Mouse (Mus musculus): Measurements from ENCODE around the gene Exoc3l2. TPM values are rescaled to one million over a fixed set of nuclear protein-coding genes. Genes with fewer than 3 reads are reported as not detected.
"Not testable (repeated sequence)": the region's sequence is repeated elsewhere in the genome, so short reads cannot be mapped to it uniquely, and the experiment has no call there.

Exoc3l2 gene
- polyA plus RNA-seq, 1 experiment: 6.0 TPM

GRCm38 (mm10) chr7:19508924-19509568, 45.9 kb downstream of the Exoc3l2 start:
- WGBS: 3% methylated on average over 15 of the region's 15 CpGs
- no peak for DNase-seq (ENCODE audit: low read depth, low spot score)

- DNase-seq (ENCODE audit: low read depth, low spot score): no peak
- 95% methylated on average over 7 of the region's 7 CpGs for WGBS
Observed at GRCm38 (mm10) chr7:19509786-19510185, 46.7 kb downstream of the Exoc3l2 start.

- DNase-seq (ENCODE audit: low read depth, low spot score): not testable (repeated sequence)
- WGBS: 79% methylated on average over 6 of the region's 7 CpGs
Observed at GRCm38 (mm10) chr7:19511934-19512333, 48.8 kb downstream of the Exoc3l2 start.

GRCm38 (mm10) chr7:19512353-19512752, 49.2 kb downstream of the Exoc3l2 start:
- DNase-seq (ENCODE audit: low read depth, low spot score): no peak
- 84% methylated on average over 6 of the region's 6 CpGs for WGBS

GRCm38 (mm10) chr7:19517652-19518365, 54.7 kb downstream of the Exoc3l2 start, which contains the start of gene Nkpd1:
Gene Nkpd1 (plus strand): TSS chr7:19517838.
- no peak for DNase-seq (ENCODE audit: low read depth, low spot score)
- WGBS: under 1% methylated on average over 20 of the region's 29 CpGs

- no peak for DNase-seq (ENCODE audit: low read depth, low spot score)
- WGBS: 20% methylated on average over 23 of the region's 23 CpGs
Observed at GRCm38 (mm10) chr7:19520032-19520431, 56.9 kb downstream of the Exoc3l2 start.

- WGBS: 4% methylated on average over 72 of the region's 72 CpGs
- DNase-seq (ENCODE audit: low read depth, low spot score): no peak
Observed at GRCm38 (mm10) chr7:19523017-19523756, 60.1 kb downstream of the Exoc3l2 start.

- under 1% methylated on average over 64 of the region's 64 CpGs for WGBS
- DNase-seq (ENCODE audit: low read depth, low spot score): no peak
Observed at GRCm38 (mm10) chr7:19523757-19524419, 60.8 kb downstream of the Exoc3l2 start.

- WGBS: 19% methylated on average over 24 of the region's 24 CpGs
- no peak for DNase-seq (ENCODE audit: low read depth, low spot score)
Observed at GRCm38 (mm10) chr7:19524420-19525104, 61.4 kb downstream of the Exoc3l2 start.

- WGBS: 44% methylated on average over 2 of the region's 2 CpGs
- DNase-seq (ENCODE audit: low read depth, low spot score): no peak
Observed at GRCm38 (mm10) chr7:19525105-19525481, 62.0 kb downstream of the Exoc3l2 start.

- WGBS: 37% methylated on average over 10 of the region's 10 CpGs
- DNase-seq (ENCODE audit: low read depth, low spot score): peak; percentile 72
Observed at GRCm38 (mm10) chr7:19531077-19531476, 67.9 kb downstream of the Exoc3l2 start.

- no peak for DNase-seq (ENCODE audit: low read depth, low spot score)
- WGBS: 81% methylated on average over 14 of the region's 14 CpGs
Observed at GRCm38 (mm10) chr7:19532240-19532639, 69.1 kb downstream of the Exoc3l2 start.

GRCm38 (mm10) chr7:19534676-19535075, 71.5 kb downstream of the Exoc3l2 start:
- 93% methylated on average over 10 of the region's 10 CpGs for WGBS
- DNase-seq (ENCODE audit: low read depth, low spot score): no peak

- WGBS: 49% methylated on average over 2 of the region's 2 CpGs
- no peak for DNase-seq (ENCODE audit: low read depth, low spot score)
Observed at GRCm38 (mm10) chr7:19540771-19541566, 77.8 kb downstream of the Exoc3l2 start.

GRCm38 (mm10) chr7:19541681-19542154, 78.6 kb downstream of the Exoc3l2 start:
- 59% methylated on average over 7 of the region's 7 CpGs for WGBS
- no peak for DNase-seq (ENCODE audit: low read depth, low spot score)

- WGBS: 44% methylated on average over 8 of the region's 8 CpGs
Observed at GRCm38 (mm10) chr7:19542155-19542691, 79.1 kb downstream of the Exoc3l2 start.

GRCm38 (mm10) chr7:19543584-19543983, 80.5 kb downstream of the Exoc3l2 start:
- WGBS: 22% methylated on average over 6 of the region's 6 CpGs
- no peak for DNase-seq (ENCODE audit: low read depth, low spot score)

More at GRCm38 (mm10) chr7:19542155-19542691, 79.1 kb downstream of the Exoc3l2 start:
- no peak for DNase-seq (ENCODE audit: low read depth, low spot score)

GRCm38 (mm10) chr7:19546007-19546406, 82.9 kb downstream of the Exoc3l2 start:
- 14% methylated on average over 3 of the region's 3 CpGs for WGBS
- DNase-seq (ENCODE audit: low read depth, low spot score): no peak

All from large intestine, adult 2 months (tissue).